Mouse (Mus musculus) ES-Bruce4 (cell line): ENCODE measurements around the gene Msi2.

Experiments used
- EP300 ChIP-seq: IDR thresholded peaks from 2 replicates; pipeline ENCODE4 v1.6.1; 2011; ENCODE audit warnings: low read depth, low read length; ENCODE audit not compliant: insufficient read depth
- POLR2A ChIP-seq: IDR thresholded peaks from one replicate; pipeline ENCODE4 v1.8.1; 2011; ENCODE audit warnings: low read length; ENCODE audit not compliant: insufficient read depth

DNA sequence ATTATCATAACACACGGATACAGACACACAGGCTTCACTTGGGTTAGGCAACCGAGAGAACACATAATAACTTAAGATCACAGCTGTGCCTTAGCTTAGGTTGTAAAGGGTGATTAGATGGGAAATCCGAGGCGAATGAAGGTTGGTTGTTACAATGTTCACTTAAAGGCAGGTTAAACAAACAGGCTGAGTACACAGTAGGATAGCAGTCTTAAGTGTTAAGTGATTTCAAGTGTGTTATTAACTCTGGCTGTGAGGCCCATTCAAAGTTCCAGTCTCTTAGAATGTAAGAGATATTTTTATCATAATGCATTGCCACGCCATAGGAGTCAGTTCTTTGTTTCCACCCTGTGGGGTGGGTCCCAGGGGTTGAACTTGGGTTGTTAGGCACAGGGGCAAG is 383.4 kb downstream of the Msi2 start:
- TF ChIP-seq EP300 (no peak), POLR2A (no peak)
